Mouse (Mus musculus): Measurements from ENCODE around the gene H2-Eb1. TPM values are rescaled to one million over a fixed set of nuclear protein-coding genes. Genes with fewer than 3 reads are reported as not detected.
"Not testable (repeated sequence)": the region's sequence is repeated elsewhere in the genome, so short reads cannot be mapped to it uniquely, and the experiment has no call there.

Gene H2-Eb1
- polyA plus RNA-seq, 1 experiment from 2014 or later, result 4.1 TPM

- Histone ChIP-seq H3K27ac (replicated peaks; ENCODE audit: low read depth, low read length) (no peak overlapping the region), H3K9me3 (ENCODE audit: control insufficient read depth, low read length) (no peaks in the 10 kb centered on the region), H3K4me3 (ENCODE audit: low read depth, low read length) (no peak overlapping the region), H3K9ac (ENCODE audit: low read depth, low read length) (no peak overlapping the region), H3K4me2 (ENCODE audit: low read depth, low read length) (no peak overlapping the region), H3K27me3 (replicated peaks; ENCODE audit: control insufficient read depth, insufficient read depth, low read length) (no peaks in the 10 kb centered on the region), H3K36me3 (ENCODE audit: control insufficient read depth, insufficient read depth, low read length) (no peaks in the 10 kb centered on the region), H3K4me1 (ENCODE audit: control insufficient read depth, insufficient read depth, low read length) (no peaks in the 10 kb centered on the region; the same call in 1 of the 2 replicates)
- no peak for ATAC-seq (ENCODE audit: low read depth)
- WGBS, result 74% methylated on average over 2 of the region's 2 CpGs
- DNase-seq (ENCODE audit: low spot score), result no peak
These were observed 740 bp downstream of the H2-Eb1 start for GRCm38 (mm10) chr17:34306407-34306806.

DNA sequence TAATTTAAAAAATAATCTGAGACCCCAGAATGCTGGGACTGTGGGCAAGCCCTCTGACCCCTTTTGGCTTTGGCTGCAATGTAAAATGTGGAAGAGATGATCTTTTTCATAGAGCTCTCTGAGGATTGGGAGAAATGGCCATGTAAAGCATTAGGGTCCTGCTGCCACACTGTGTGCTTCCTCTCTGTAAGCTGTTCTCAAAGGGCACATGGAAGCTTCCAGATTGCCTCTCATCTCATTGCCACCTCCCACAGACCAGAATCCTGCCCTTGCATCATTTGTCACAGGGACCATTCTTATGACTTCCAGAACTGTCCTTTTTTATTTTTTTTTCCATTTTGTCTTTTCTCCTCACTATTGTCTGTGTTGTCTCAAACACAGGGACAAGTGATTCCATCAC is 1.5 kb downstream of the H2-Eb1 start:
- H3K4me3 ChIP-seq (ENCODE audit: low read depth, low read length), result no peak overlapping the region
- no peak overlapping the region for H3K27ac ChIP-seq (replicated peaks; ENCODE audit: low read depth, low read length)
- no peak for ATAC-seq (ENCODE audit: low read depth)
- no peaks in the 10 kb centered on the region; the same call in 1 of the 2 replicates for H3K4me1 ChIP-seq (ENCODE audit: control insufficient read depth, insufficient read depth, low read length)
- H3K9me3 ChIP-seq (ENCODE audit: control insufficient read depth, low read length), result no peaks in the 10 kb centered on the region
- H3K36me3 ChIP-seq (ENCODE audit: control insufficient read depth, insufficient read depth, low read length), result no peaks in the 10 kb centered on the region
- no peak overlapping the region for H3K9ac ChIP-seq (ENCODE audit: low read depth, low read length)
- H3K27me3 ChIP-seq (replicated peaks; ENCODE audit: control insufficient read depth, insufficient read depth, low read length), result no peaks in the 10 kb centered on the region
- no peak overlapping the region for H3K4me2 ChIP-seq (ENCODE audit: low read depth, low read length)
- no peak for DNase-seq (ENCODE audit: low spot score)

- H3K4me1 ChIP-seq (ENCODE audit: control insufficient read depth, insufficient read depth, low read length), result no peaks in the 10 kb centered on the region; the same call in 1 of the 2 replicates
- 76% methylated on average over 4 of the region's 4 CpGs for WGBS
- no peak overlapping the region for H3K9ac ChIP-seq (ENCODE audit: low read depth, low read length)
- no peak overlapping the region for H3K4me3 ChIP-seq (ENCODE audit: low read depth, low read length)
- H3K36me3 ChIP-seq (ENCODE audit: control insufficient read depth, insufficient read depth, low read length), result no peaks in the 10 kb centered on the region
- H3K27ac ChIP-seq (replicated peaks; ENCODE audit: low read depth, low read length), result no peak overlapping the region
- H3K9me3 ChIP-seq (ENCODE audit: control insufficient read depth, low read length), result no peaks in the 10 kb centered on the region
- no peaks in the 10 kb centered on the region for H3K27me3 ChIP-seq (replicated peaks; ENCODE audit: control insufficient read depth, insufficient read depth, low read length)
- no peak overlapping the region for H3K4me2 ChIP-seq (ENCODE audit: low read depth, low read length)
- DNase-seq (ENCODE audit: low spot score) (no peak), ATAC-seq (ENCODE audit: low read depth) (no peak)
These were observed 2.5 kb downstream of the H2-Eb1 start for GRCm38 (mm10) chr17:34308161-34308560.

DNA sequence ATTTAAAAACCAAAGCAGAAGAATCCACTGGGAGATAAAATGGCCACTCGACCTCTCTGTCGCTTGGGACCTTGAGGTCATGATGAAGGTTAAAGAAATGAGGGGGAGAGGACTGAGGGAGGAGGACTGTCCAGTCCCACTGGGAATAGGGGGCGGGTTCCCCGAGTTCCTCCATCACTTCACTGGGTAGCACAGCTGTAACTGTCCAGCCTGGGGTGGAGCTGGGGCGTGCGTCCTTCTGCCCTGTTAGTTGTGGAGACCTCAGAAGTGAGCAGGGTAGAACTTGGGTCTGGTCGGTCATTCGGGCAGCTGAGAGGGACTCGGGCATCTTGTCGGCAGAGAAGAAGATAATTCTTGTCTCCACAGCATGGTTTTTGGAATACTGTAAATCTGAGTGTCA is 3.6 kb downstream of the H2-Eb1 start:
- Histone ChIP-seq H3K9me3 (ENCODE audit: control insufficient read depth, low read length) (no peaks in the 10 kb centered on the region), H3K36me3 (ENCODE audit: control insufficient read depth, insufficient read depth, low read length) (no peaks in the 10 kb centered on the region), H3K4me3 (ENCODE audit: low read depth, low read length) (peak overlapping the region; percentile 61), H3K4me2 (ENCODE audit: low read depth, low read length) (peak overlapping the region; percentile 82), H3K4me1 (ENCODE audit: control insufficient read depth, insufficient read depth, low read length) (no peaks in the 10 kb centered on the region; the same call in 1 of the 2 replicates), H3K9ac (ENCODE audit: low read depth, low read length) (peak overlapping the region; percentile 69), H3K27ac (replicated peaks; ENCODE audit: low read depth, low read length) (peak overlapping the region; percentile 55; the same call in 1 of the 2 replicates), H3K27me3 (replicated peaks; ENCODE audit: control insufficient read depth, insufficient read depth, low read length) (no peaks in the 10 kb centered on the region)
- no peak for ATAC-seq (ENCODE audit: low read depth)
- 30% methylated on average over 10 of the region's 10 CpGs for whole genome bisulfite sequencing
- DNase-seq (ENCODE audit: low spot score), result no peak

DNA sequence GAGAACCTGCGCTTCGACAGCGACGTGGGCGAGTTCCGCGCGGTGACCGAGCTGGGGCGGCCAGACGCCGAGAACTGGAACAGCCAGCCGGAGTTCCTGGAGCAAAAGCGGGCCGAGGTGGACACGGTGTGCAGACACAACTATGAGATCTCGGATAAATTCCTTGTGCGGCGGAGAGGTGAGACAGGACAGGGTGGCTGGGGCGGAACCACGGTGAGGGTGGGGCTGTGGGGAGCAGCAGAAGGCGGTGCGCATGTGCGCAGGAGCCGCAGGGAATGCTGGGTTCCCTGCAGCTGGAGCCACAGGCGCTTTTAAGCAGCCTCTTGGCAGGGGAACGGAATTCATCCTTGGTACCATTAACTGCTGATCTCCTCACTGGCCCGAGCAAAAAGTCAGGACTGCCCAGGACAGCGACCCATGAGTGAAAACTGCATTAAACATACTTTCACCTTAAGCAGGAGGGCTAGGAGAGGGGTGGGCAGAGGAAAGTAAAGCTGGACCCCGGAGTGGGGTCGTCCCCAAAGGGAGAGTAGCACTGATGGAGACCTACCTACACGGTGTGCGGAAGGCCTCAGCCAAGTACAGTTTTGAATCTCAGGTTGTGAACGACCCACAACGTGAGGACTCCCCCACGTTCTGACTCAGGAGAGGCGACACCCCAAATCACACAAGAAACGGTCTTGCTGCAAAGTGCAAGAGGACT is 4.2 kb downstream of the H2-Eb1 start:
- peak overlapping the region; percentile 69 for H3K9ac ChIP-seq (ENCODE audit: low read depth, low read length)
- no peaks in the 10 kb centered on the region; the same call in 1 of the 2 replicates for H3K4me1 ChIP-seq (ENCODE audit: control insufficient read depth, insufficient read depth, low read length)
- DNase-seq (ENCODE audit: low spot score) (peak; percentile 84), ATAC-seq (ENCODE audit: low read depth) (peak; percentile 91)
- no peaks in the 10 kb centered on the region for H3K36me3 ChIP-seq (ENCODE audit: control insufficient read depth, insufficient read depth, low read length)
- WGBS, result 23% methylated on average over 38 of the region's 38 CpGs
- peak overlapping the region; percentile 61 for H3K4me3 ChIP-seq (ENCODE audit: low read depth, low read length)
- no peaks in the 10 kb centered on the region for H3K27me3 ChIP-seq (replicated peaks; ENCODE audit: control insufficient read depth, insufficient read depth, low read length)
- H3K9me3 ChIP-seq (ENCODE audit: control insufficient read depth, low read length), result no peaks in the 10 kb centered on the region
- H3K4me2 ChIP-seq (ENCODE audit: low read depth, low read length), result peak overlapping the region; percentile 82
- H3K27ac ChIP-seq (replicated peaks; ENCODE audit: low read depth, low read length), result peak overlapping the region; percentile 55

DNA sequence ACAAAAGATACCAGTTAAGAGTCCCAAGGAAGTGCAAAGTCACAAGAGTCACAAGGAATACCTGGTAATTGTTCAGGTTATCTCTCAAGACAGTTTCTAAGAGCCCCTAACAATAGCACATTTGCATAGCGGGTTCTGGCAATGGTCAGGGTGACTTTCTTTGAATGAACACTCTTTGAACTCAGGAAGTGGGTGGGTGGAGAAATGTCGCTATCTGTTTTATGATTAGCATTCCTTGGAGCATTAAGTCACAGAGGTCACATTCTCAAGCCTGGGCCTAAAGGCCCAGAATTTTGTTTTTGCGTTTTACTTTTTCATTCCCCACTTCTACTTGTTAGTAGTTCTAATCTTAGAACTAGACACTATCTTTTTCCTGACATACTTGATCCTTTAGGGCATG is 4.9 kb downstream of the H2-Eb1 start:
- H3K4me2 ChIP-seq (ENCODE audit: low read depth, low read length); H3K36me3 ChIP-seq (ENCODE audit: control insufficient read depth, insufficient read depth, low read length); H3K4me3 ChIP-seq (ENCODE audit: low read depth, low read length); H3K27me3 ChIP-seq (replicated peaks; ENCODE audit: control insufficient read depth, insufficient read depth, low read length); H3K9ac ChIP-seq (ENCODE audit: low read depth, low read length); H3K4me1 ChIP-seq (ENCODE audit: control insufficient read depth, insufficient read depth, low read length); H3K9me3 ChIP-seq (ENCODE audit: control insufficient read depth, low read length); H3K27ac ChIP-seq (replicated peaks; ENCODE audit: low read depth, low read length); DNase-seq (ENCODE audit: low spot score); ATAC-seq (ENCODE audit: low read depth): not testable (repeated sequence)
- 87% methylated on average over 3 of the region's 3 CpGs for WGBS

GRCm38 (mm10) chr17:34312185-34312584 is 6.5 kb downstream of the H2-Eb1 start:
- Histone ChIP-seq H3K9ac (ENCODE audit: low read depth, low read length) (no peak overlapping the region), H3K9me3 (ENCODE audit: control insufficient read depth, low read length) (no peaks in the 10 kb centered on the region), H3K27me3 (replicated peaks; ENCODE audit: control insufficient read depth, insufficient read depth, low read length) (no peaks in the 10 kb centered on the region), H3K27ac (replicated peaks; ENCODE audit: low read depth, low read length) (no peak overlapping the region), H3K4me1 (ENCODE audit: control insufficient read depth, insufficient read depth, low read length) (no peaks in the 10 kb centered on the region; the same call in 1 of the 2 replicates), H3K4me3 (ENCODE audit: low read depth, low read length) (no peak overlapping the region), H3K4me2 (ENCODE audit: low read depth, low read length) (no peak overlapping the region), H3K36me3 (ENCODE audit: control insufficient read depth, insufficient read depth, low read length) (no peaks in the 10 kb centered on the region)
- DNase-seq (ENCODE audit: low spot score), result no peak
- 69% methylated on average over 1 of the region's 1 CpGs for WGBS
- ATAC-seq (ENCODE audit: low read depth), result no peak

DNA sequence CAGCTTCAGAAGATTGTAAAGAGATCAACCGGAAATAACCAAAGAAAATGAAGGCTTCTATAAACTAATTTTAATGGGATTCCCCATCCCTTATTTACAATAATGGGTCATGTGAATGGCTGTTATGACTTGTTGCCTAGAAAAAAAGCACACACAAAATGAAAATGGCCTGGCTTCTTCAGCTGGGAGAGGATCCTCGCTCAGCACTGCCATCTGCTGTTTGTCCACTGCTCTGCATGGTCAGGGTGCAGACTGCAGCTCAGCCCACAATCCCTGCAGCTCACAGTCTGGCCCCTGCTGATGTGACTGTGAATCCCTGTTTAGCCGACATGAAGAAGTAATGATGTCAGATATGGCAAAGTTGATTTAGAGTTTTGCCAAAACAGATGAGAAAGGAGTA is 7.7 kb downstream of the H2-Eb1 start:
- 31% methylated on average over 3 of the region's 3 CpGs for WGBS
- no peaks in the 10 kb centered on the region; the same call in 1 of the 2 replicates for H3K4me1 ChIP-seq (ENCODE audit: control insufficient read depth, insufficient read depth, low read length)
- H3K4me3 ChIP-seq (ENCODE audit: low read depth, low read length), result no peak overlapping the region
- no peaks in the 10 kb centered on the region for H3K27me3 ChIP-seq (replicated peaks; ENCODE audit: control insufficient read depth, insufficient read depth, low read length)
- H3K36me3 ChIP-seq (ENCODE audit: control insufficient read depth, insufficient read depth, low read length), result no peaks in the 10 kb centered on the region
- peak; percentile 58 for DNase-seq (ENCODE audit: low spot score)
- H3K4me2 ChIP-seq (ENCODE audit: low read depth, low read length), result no peak overlapping the region
- H3K9me3 ChIP-seq (ENCODE audit: control insufficient read depth, low read length), result no peaks in the 10 kb centered on the region
- ATAC-seq (ENCODE audit: low read depth), result 0 out of 2 replicates have a peak, but pooled peaks have one; percentile 71
- H3K27ac ChIP-seq (replicated peaks; ENCODE audit: low read depth, low read length), result no peak overlapping the region
- no peak overlapping the region for H3K9ac ChIP-seq (ENCODE audit: low read depth, low read length)

GRCm38 (mm10) chr17:34314286-34314685 is 8.6 kb downstream of the H2-Eb1 start:
- H3K4me3 ChIP-seq (ENCODE audit: low read depth, low read length), result no peak overlapping the region
- H3K27me3 ChIP-seq (replicated peaks; ENCODE audit: control insufficient read depth, insufficient read depth, low read length), result no peaks in the 10 kb centered on the region
- 75% methylated on average over 9 of the region's 9 CpGs for WGBS
- DNase-seq (ENCODE audit: low spot score), result no peak
- H3K9me3 ChIP-seq (ENCODE audit: control insufficient read depth, low read length), result no peaks in the 10 kb centered on the region
- H3K9ac ChIP-seq (ENCODE audit: low read depth, low read length), result no peak overlapping the region
- no peaks in the 10 kb centered on the region; the same call in 1 of the 2 replicates for H3K4me1 ChIP-seq (ENCODE audit: control insufficient read depth, insufficient read depth, low read length)
- H3K4me2 ChIP-seq (ENCODE audit: low read depth, low read length), result no peak overlapping the region
- no peak for ATAC-seq (ENCODE audit: low read depth)
- no peak overlapping the region for H3K27ac ChIP-seq (replicated peaks; ENCODE audit: low read depth, low read length)
- no peaks in the 10 kb centered on the region for H3K36me3 ChIP-seq (ENCODE audit: control insufficient read depth, insufficient read depth, low read length)
